Mouse (Mus musculus): Measurements from ENCODE around the gene Gm9780. TPM values are rescaled to one million over a fixed set of nuclear protein-coding genes. Genes with fewer than 3 reads are reported as not detected.
"Not testable (repeated sequence)": the region's sequence is repeated elsewhere in the genome, so short reads cannot be mapped to it uniquely, and the experiment has no call there.

Gene Gm9780
- 10 to 100 TPM; 14.1 to 17.5 TPM for total RNA-seq (2021)
- long read RNA-seq, experiment 1, transcript Gm9780-202 (4 exons, 1,394 nt): major isoform, 31 of 36 reads
- long read RNA-seq, experiment 1, partial matches to known transcripts: 4 of 36 reads
- long read RNA-seq, experiment 1, other reads (novel, unspliced or antisense): 1 of 36 reads
- long read RNA-seq, experiment 2, transcript Gm9780-202 (4 exons, 1,394 nt): major isoform, 19 of 21 reads
- long read RNA-seq, experiment 2, partial matches to known transcripts: 0 of 21 reads
- long read RNA-seq, experiment 2, other reads (novel, unspliced or antisense): 2 of 21 reads

- DNase-seq: not testable (repeated sequence)
Observed at GRCm38 (mm10) chr14:26042611-26043010, at the start of gene Gm9780. TSS of gene Gm9780 (minus strand) at chr14:26042711.

DNA sequence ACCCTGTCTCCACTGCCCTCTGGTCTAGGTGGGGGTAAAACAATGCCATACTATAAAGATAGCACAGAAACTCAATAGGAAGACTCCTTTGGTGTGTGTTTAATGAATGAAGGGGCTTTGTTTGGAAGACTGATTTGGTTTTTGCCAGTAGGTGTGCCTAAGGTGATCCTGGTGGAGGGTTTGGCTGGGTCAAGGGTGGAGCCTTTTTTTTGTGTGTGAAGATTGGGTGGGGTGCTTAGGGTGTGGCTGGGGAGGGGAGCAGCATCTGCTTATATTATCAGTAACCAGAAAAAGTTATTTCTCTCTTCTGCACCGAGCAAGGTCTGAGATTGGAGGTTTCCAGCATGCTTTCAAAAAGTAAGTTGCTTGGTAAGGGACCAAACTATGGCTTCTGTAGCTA is 39.5 kb upstream of the Gm9780 start, which contains the start of gene Cphx3:
Gene Cphx3, plus strand, starts transcription at position 301 of the 400 bp plus-strand sequence.
- not testable (repeated sequence) for DNase-seq

DNA sequence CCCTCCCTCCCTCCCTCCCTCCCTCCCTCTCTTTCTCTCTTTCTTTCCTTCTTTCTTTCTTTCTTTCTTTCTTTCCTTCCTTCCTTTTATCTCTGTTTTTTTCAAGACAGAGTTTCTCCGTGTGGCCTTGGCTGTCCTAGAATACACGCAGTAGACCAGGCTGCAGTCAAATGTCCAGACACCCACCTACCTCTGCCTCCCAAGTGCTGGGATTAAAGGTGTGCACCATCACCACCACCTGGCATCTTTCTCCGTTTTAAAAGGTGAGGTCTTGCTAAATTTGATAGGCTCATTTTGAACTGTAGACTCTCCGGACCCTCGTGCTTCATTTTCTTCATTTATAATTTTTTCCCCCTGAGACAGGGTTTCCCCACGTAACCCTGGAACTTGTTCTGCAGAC is 38.7 kb upstream of the Gm9780 start, which contains the start of gene Cphx2:
Gene Cphx2, plus strand, starts transcription at position 301 of the 400 bp plus-strand sequence.
- DNase-seq: not testable (repeated sequence)

GRCm38 (mm10) chr14:26076620-26077390 is 34.3 kb upstream of the Gm9780 start:
- DNase-seq: not testable (repeated sequence)

GRCm38 (mm10) chr14:26067325-26067633 is 24.8 kb upstream of the Gm9780 start, which contains the start of gene Tmem254c:
TSS of gene Tmem254c (minus strand) at chr14:26067355.
- not testable (repeated sequence) for DNase-seq

- DNase-seq: not testable (repeated sequence)
Observed at GRCm38 (mm10) chr14:26066574-26067324, 24.2 kb upstream of the Gm9780 start.

DNA sequence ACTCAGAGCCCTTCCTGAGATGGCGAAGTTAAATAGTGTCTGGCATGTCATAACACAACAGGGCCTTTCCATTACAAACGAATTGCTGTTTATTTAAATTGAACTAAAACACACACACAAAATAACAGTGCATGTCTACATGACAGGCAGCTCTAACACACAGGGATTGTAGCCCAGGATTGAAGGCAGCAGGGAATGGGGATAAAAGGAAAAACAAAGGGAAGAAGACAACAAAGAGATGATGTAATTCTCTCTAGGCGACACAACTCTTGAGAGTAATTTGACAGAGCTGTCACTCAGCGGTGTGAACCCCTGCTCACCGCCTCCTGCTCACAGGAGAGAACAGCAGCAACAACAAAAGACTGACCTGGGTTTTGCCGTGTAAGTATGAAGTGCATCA is 16.9 kb upstream of the Gm9780 start:
- DNase-seq: not testable (repeated sequence)

DNA sequence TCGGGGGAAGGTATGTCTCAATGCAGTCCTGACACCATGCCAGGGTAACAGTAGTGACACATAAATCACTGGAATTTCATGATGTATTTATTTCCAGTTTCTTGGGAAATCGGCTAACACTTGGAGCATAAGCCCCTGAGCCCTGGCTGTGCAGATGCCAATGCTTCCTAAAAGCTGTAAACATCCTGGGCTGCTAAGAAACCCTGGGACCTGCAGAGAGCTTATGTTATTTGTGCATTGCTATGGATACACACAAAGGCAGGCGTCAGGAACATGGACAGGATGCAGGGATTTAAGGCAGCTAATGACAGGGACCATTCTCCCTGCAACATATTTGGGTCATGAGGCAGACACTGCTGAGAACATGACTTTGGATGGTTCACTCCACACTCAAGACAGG is 15.7 kb upstream of the Gm9780 start:
- not testable (repeated sequence) for DNase-seq

DNA sequence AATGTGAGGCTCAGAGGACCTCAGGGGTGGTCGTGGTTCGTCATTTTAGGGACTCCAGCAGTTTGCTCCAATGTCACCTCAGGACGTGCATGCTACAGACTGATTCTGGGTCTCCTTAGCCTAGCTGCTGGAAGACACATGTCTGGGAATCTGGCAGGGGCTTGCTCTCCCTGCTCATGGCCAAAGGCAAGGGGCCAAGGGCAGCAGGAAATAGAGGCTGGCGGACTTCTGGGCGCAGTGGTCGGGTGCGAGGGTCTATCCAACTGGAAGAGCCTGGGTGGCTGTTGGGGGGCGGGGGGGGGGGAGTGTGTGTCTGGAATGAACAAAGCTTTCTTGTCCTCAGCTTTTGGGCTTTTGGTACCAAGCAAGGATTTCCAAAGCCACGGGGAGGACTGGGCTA is 6.3 kb upstream of the Gm9780 start:
- DNase-seq: not testable (repeated sequence)

DNA sequence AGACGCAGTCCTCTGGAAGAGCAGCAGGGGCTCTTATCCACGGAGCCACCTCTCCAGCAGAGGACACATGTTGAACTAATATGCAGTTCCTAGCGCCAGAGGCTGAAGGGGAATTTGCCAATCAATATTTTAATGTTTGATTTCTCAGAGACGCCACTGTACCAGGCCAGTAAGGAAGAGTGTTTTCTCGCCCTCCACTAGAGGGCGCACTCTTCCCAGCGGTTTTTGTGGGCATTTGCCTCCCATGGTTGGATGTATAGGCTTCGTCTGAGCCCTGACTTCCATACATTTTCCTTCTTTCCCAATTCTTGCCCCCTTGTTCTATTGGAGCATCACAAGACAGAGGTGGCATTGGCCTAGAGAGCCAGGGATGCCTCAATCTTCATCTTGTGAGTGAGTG is 4.5 kb upstream of the Gm9780 start:
- not testable (repeated sequence) for DNase-seq

GRCm38 (mm10) chr14:26045007-26045406 is 2.5 kb upstream of the Gm9780 start:
- DNase-seq: not testable (repeated sequence)

DNA sequence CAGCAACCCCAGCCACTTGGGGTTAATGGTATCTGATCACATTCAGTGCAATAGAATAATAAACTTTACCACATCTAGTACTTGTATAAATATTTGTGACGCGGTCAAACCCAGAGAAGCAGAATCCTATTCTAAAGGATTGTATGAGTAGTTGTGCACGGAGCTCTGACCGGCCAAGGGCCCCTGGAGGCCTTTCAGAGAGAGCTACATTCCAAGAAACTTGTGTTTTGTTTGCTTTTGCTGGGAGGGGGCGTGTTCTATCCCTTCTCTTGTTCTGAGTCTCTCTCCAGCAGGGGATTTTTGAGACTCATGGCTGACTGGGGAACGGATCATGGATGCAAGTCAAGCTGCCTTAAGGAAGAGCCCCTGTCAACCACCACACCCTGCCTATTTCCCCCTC is 7.1 kb downstream of the Gm9780 start:
- DNase-seq: not testable (repeated sequence)

DNA sequence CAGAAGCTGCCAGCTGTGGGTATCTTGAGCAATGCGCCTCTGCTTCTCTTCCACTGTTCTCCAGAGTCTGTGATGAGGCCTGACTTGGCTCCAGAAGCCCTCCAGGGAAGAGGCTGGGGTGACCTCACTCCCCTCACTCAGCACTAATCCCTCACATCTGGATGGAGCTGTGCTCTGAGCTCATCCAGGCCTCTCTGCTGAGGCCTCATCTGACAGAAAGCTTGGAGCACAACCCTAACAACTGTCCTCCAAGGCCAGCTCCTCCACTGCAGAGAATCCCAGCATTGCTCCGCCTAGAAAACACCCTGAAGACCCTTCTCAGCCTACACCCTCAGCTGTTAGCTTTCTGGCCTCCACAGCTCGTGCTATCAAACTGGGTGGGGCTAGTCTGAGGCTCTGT is 8.1 kb downstream of the Gm9780 start:
- not testable (repeated sequence) for DNase-seq

- not testable (repeated sequence) for DNase-seq
Observed at GRCm38 (mm10) chr14:26025653-26026052, 16.9 kb downstream of the Gm9780 start.

DNA sequence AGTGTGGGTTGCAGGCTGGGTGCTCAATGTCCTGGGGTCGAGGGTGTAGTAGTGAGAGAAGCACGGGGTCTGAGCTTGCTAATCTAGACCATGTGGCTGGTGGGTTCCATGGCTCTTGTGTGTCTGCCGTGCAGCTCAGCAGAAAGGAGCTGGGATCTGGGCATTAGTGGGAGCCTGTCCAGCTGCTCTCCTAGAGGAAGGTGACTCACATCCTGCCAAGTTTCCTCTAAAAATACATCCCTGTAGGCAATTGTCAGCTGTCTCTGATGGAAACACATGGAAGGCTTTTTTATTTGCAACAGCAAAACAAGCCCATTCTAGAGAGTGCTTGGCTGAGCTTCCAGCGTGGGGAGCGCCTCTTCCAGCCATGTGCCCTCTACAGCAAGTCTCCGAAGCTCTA is 19.7 kb downstream of the Gm9780 start:
- not testable (repeated sequence) for DNase-seq

DNA sequence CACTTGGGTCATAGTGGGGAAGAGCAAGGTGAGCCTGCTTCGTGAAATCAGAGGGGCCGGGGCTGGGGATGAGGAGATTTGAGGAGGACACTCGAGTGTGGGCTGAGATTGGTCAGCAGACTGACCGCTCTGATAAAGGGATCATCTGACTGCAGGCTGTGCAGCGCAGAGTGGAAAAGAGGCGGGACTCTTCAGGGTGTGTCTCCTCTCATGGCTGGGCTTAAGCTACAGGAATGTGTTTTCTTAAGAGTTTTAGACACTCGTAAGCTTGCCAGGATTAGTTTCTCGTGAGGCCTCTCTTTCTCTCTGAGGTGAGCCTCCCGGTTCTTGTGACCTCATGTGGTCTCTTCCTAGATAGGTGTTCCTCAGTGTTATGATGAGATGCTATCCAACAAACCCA is 21.0 kb downstream of the Gm9780 start:
- not testable (repeated sequence) for DNase-seq

DNA sequence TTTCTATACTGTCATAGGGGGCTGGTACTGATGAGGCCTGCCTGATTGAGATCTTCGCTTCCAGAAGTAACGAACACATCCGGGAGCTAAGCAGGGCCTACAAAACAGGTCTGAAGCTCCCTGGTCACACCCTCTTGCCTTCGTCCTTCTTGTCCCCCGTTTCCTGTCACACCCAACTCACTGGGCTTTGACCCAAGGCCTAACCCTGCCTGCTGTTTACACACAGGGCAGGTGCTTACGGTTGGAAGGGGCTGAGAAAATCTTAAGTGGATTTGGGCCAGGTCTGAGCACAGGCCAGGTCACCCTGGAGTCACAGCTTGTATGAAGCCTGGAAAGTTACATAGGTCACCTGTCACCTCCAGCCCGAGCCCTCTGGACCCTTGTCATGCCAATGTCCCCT is 26.1 kb downstream of the Gm9780 start:
- DNase-seq: not testable (repeated sequence)

GRCm38 (mm10) chr14:26007462-26007861 is 35.0 kb downstream of the Gm9780 start:
- DNase-seq: not testable (repeated sequence)

GRCm38 (mm10) chr14:25981880-25982279 is 60.6 kb downstream of the Gm9780 start:
- DNase-seq: peak; percentile 4 to 8

DNA sequence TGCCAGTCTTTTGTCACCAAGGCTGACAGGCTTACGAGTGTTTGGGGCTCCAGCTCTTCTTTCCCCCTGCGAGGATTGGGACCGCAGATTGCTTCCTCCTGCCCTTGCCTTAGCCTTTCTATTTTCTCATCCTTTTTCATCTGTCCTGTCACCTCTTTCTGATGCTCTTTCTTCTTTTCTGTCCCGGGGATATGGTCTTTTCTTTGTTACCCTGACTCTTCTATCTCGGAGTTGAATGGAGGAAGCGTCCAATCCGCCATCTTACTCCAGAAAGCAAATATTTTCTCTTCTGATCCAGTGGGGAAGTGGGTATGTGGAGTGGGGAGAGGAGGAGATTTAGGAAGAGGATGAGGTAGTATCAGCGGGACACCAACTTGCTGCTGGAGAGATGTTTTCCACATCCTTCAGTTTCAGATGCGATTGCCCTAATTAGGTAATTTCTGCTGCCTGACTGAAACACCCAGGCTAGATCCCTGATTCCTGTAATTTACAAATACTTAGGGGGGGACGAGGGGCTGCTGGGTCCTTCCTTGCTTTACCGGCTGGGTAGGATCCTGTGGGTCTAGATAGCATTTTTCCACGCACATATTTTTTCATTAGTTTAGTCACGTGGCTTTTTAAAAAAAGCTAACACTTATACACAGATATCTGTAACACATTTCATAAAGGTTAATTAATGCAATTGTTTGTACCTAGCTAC is 63.1 kb downstream of the Gm9780 start:
- DNase-seq: not testable (repeated sequence)

DNA sequence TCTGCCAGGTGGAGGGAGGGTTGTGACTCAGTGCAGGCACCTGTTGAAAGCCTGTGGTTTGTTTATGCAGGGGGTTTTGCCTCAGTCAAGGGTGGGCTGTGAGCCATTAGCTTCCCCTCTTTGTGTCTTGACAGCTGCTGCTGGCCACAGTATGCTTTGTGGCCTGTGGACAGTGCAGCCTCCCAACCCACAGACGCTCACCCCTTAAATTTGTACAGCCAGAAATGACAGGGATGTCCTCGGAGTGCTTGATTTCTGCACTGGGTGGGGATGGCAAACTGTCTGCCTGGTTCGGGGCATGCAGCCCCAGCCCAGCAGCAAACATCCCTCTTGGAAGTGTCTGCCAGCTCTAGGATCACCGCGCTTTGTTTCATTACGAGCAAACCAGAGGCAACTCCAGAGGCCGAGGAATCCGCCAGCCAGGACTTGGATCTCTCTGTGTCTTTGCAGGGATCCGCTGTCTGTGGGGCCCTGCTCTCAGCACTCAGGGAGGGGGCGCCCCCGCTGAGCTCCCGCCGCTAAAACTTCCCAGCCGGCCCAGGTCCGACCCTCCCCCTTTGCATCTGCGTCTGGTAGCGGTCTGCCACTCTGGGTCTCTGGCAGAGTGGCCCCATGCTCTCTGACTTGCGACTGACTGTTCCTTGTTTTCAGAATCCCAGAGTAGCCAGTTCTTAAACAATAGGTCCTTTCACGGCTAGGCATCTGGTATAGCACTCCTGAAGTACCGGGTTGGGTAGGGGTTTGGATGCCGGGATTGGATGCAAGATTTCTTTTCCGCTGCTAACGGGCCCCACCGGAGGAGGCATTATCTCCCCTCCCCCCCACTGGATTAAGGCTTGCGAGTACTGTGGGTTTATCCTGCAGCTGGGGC is 63.9 kb downstream of the Gm9780 start, which contains the start of gene Duxbl1:
Gene Duxbl1, plus strand, starts transcription at position 207 of the 871 bp plus-strand sequence.
- DNase-seq: not testable (repeated sequence)

Data from heart, adult 18-20 months (tissue).